ENCODE assay signal across 30 mouse cellular contexts in the genomic region with DNA sequence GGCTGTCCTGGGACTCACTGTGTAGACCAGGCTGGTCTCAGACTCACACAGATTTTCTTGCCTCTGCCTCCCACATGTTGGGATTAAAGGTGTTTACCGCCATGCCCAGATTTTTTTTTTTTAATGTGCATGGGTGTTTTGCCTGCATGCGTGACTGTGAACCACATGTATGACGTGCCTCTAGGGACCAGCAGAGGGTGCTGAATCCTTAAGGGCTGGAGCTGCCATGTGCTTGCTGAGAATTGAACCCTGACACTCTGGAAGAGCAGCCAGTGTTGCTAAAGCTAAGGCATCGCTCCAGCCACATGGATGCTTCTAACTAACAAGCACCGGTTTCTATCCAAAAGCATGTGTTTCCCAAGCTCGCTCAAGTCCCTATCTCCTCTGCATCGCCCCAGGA. TPM values are rescaled to one million over a fixed set of nuclear protein-coding genes. Genes with fewer than 3 reads are reported as not detected.
DNase-seq lines count a peak whose midpoint lies in the region; ATAC-seq and TF ChIP-seq lines count a peak whose summit lies in the region.
"Had no signal": no experiment of that assay in that cellular context is flagged by ENCODE, and none has a peak within 500 bp of the region (broad histone marks: within the 10 kb centered on the region; RNA-seq: fewer than 3 reads in every experiment).

No protein-coding gene starts in this region.

- H3K9me3 ChIP-seq in hindbrain, postnatal 0 days (ENCODE audit: low read length), result no peaks in the 10 kb centered on the region
- H3K9me3 ChIP-seq in hindbrain, embryonic 13.5 days, result no peaks in the 10 kb centered on the region
- H3K9me3 ChIP-seq in liver, postnatal 0 days (ENCODE audit: low read length), result no peaks in the 10 kb centered on the region
- H3K9me3 ChIP-seq in liver, embryonic 11.5 days (ENCODE audit: control insufficient read depth, low read length), result no peaks in the 10 kb centered on the region
- H3K9me3 ChIP-seq in CH12.LX (replicated peaks; ENCODE audit: low read length), result no peaks in the 10 kb centered on the region
- no peaks in the 10 kb centered on the region for H3K9me3 ChIP-seq in limb, embryonic 10.5 days (replicated peaks)
- H3K9me3 ChIP-seq: embryonic facial prominence, embryonic 13.5 days; forebrain, embryonic 15.5 days; heart, embryonic 15.5 days; midbrain, embryonic 10.5 days; neural tube, embryonic 13.5 days had no signal

- TF ChIP-seq EP300 in liver, postnatal 0 days (IDR thresholded peaks at IDR 0.05; ENCODE audit: low read depth), result no peak
- TF ChIP-seq EP300 in CH12.LX (IDR thresholded peaks at IDR 0.05; ENCODE audit: low read length), result no peak

- H3K4me3 ChIP-seq in hindbrain, postnatal 0 days (ENCODE audit: low read length), result no peak overlapping the region
- H3K4me3 ChIP-seq in hindbrain, embryonic 13.5 days, result no peak overlapping the region
- no peak overlapping the region for H3K4me3 ChIP-seq in liver, postnatal 0 days (ENCODE audit: low read depth, low read length)
- H3K4me3 ChIP-seq in liver, embryonic 11.5 days (ENCODE audit: low read depth, low read length), result no peak overlapping the region
- no peak overlapping the region for H3K4me3 ChIP-seq in CH12.LX (replicated peaks in 1 of 3; ENCODE audit: low read depth in 2 of 3, low read length in 2 of 3, poor library complexity in 1 of 3)
- no peak overlapping the region for H3K4me3 ChIP-seq in cortical plate, adult 2 months (ENCODE audit: insufficient read depth, low read length)
- H3K4me3 ChIP-seq in limb, embryonic 10.5 days, result no peak overlapping the region
- H3K4me3 ChIP-seq: embryonic facial prominence, embryonic 13.5 days; forebrain, embryonic 15.5 days; heart, embryonic 15.5 days; midbrain, embryonic 10.5 days; neural tube, embryonic 13.5 days had no signal

- H3K79me2 ChIP-seq in CH12.LX (replicated peaks; ENCODE audit: control insufficient read depth, extremely low read depth, insufficient read depth, poor library complexity, severe bottlenecking), result no peaks in the 10 kb centered on the region

- peak; percentile 25; the same call in 1 of the 2 replicates for TF ChIP-seq CTCF in hindbrain, postnatal 0 days (IDR thresholded peaks at IDR 0.05; ENCODE audit: low read depth)
- 0 out of 2 replicates have a peak, but pooled peaks have one; percentile 1 for TF ChIP-seq CTCF in liver, postnatal 0 days (IDR thresholded peaks at IDR 0.05; ENCODE audit: low read depth)
- peak in 1 of 2 experiments; percentile 17; a peak in 1 of 4 replicates for TF ChIP-seq CTCF in CH12.LX (conservative IDR thresholded peaks at IDR 0.05 in 1 of 2, IDR thresholded peaks at IDR 0.05 in 1 of 2; ENCODE audit: low read depth in 2 of 2, low read length in 2 of 2)
- TF ChIP-seq CTCF in cortical plate, adult 2 months (IDR thresholded peaks at IDR 0.05; ENCODE audit: extremely low read depth, insufficient read depth, low read length), result 0 out of 2 replicates have a peak, but pooled peaks have one; percentile 15

- 0 out of 2 replicates have a peak, but pooled peaks cover 5% of the 10 kb centered on the region for H3K36me3 ChIP-seq in hindbrain, postnatal 0 days (ENCODE audit: insufficient read depth, low read length)
- H3K36me3 ChIP-seq in hindbrain, embryonic 13.5 days, result no peaks in the 10 kb centered on the region
- H3K36me3 ChIP-seq in liver, postnatal 0 days (replicated peaks; ENCODE audit: insufficient read depth, low read length), result no peaks in the 10 kb centered on the region
- no peaks in the 10 kb centered on the region for H3K36me3 ChIP-seq in liver, embryonic 11.5 days (ENCODE audit: control insufficient read depth, insufficient read depth, low read length)
- H3K36me3 ChIP-seq in CH12.LX (replicated peaks in 1 of 2; ENCODE audit: control insufficient read depth in 1 of 2, insufficient read depth in 1 of 2, low read length in 1 of 2), result no peaks in the 10 kb centered on the region
- no peaks in the 10 kb centered on the region for H3K36me3 ChIP-seq in limb, embryonic 10.5 days
- H3K36me3 ChIP-seq: embryonic facial prominence, embryonic 13.5 days; forebrain, embryonic 15.5 days; heart, embryonic 15.5 days; midbrain, embryonic 10.5 days; neural tube, embryonic 13.5 days had no signal

- dilution Hi-C loops in CH12.LX (cut with MboI; ENCODE audit: extremely low pct_ligation_motif_present, extremely low pct_unique_long_range_greater_than_20kb, low sequenced_read_pairs), result no loop called here

- H3K4me1 ChIP-seq in hindbrain, postnatal 0 days (ENCODE audit: insufficient read depth, low read length), result no peaks in the 10 kb centered on the region
- H3K4me1 ChIP-seq in hindbrain, embryonic 13.5 days (replicated peaks), result peaks cover 19% of the 10 kb centered on the region
- no peaks in the 10 kb centered on the region for H3K4me1 ChIP-seq in liver, postnatal 0 days (ENCODE audit: insufficient read depth)
- peaks cover 6% of the 10 kb centered on the region; the same call in 1 of the 2 replicates for H3K4me1 ChIP-seq in liver, embryonic 11.5 days (replicated peaks; ENCODE audit: control insufficient read depth, insufficient read depth, low read length)
- H3K4me1 ChIP-seq in CH12.LX (ENCODE audit: control insufficient read depth in 1 of 2, insufficient read depth in 2 of 2), result peaks cover 0 to 8% of the 10 kb centered on the region in 2 experiments; a peak in 3 of 4 replicates
- no peaks in the 10 kb centered on the region for H3K4me1 ChIP-seq in cortical plate, adult 2 months (ENCODE audit: control insufficient read depth, insufficient read depth, low read length)
- peaks cover 39% of the 10 kb centered on the region for H3K4me1 ChIP-seq in limb, embryonic 10.5 days

- TF ChIP-seq RAD21 in CH12.LX (IDR thresholded peaks at IDR 0.05; ENCODE audit: low read depth, low read length), result no peak

- ATAC-seq in hindbrain, postnatal 0 days, result no peak
- ATAC-seq in hindbrain, embryonic 13.5 days (ENCODE audit: low FRiP score), result no peak
- ATAC-seq in liver, postnatal 0 days, result no peak
- ATAC-seq in liver, embryonic 11.5 days (replicated peaks; ENCODE audit: low FRiP score), result no peak
- ATAC-seq: forebrain, embryonic 15.5 days had no signal

- no peak overlapping the region for H3K9ac ChIP-seq in hindbrain, postnatal 0 days (replicated peaks; ENCODE audit: low read length)
- no peak overlapping the region for H3K9ac ChIP-seq in hindbrain, embryonic 13.5 days
- H3K9ac ChIP-seq in liver, postnatal 0 days (replicated peaks), result no peak overlapping the region
- no peak overlapping the region for H3K9ac ChIP-seq in liver, embryonic 11.5 days (ENCODE audit: low read depth, low read length)
- H3K9ac ChIP-seq in CH12.LX (ENCODE audit: insufficient read depth, low read depth), result no peak overlapping the region
- H3K9ac ChIP-seq: embryonic facial prominence, embryonic 13.5 days; forebrain, embryonic 15.5 days; heart, embryonic 15.5 days; neural tube, embryonic 13.5 days had no signal

- no peak for DNase-seq in hindbrain, postnatal 0 days (ENCODE audit: low spot score)
- DNase-seq in liver, postnatal 0 days, result no peak
- DNase-seq in liver, embryonic 11.5 days (ENCODE audit: low spot score), result no peak
- DNase-seq in CH12.LX (ENCODE audit: extremely low read depth), result no peak
- DNase-seq in cerebellum, adult 8-10 months, result no peak
- no peak for DNase-seq in limb, embryonic 10.5 days (ENCODE audit: low spot score)
- DNase-seq: adrenal gland, postnatal 25 days; B cell, adult 2 months; cerebellum, adult 2 months; gastrocnemius, postnatal 36 days; heart, postnatal 4 days; kidney, adult 8-10 months; kidney, postnatal 36 days; lung, adult 2 months; thymus, postnatal 4 days had no signal

- no peak overlapping the region for H3K4me2 ChIP-seq in hindbrain, postnatal 0 days (ENCODE audit: low read depth, low read length)
- no peak overlapping the region for H3K4me2 ChIP-seq in hindbrain, embryonic 13.5 days
- H3K4me2 ChIP-seq in liver, postnatal 0 days (ENCODE audit: low read depth, low read length), result no peak overlapping the region
- H3K4me2 ChIP-seq in liver, embryonic 11.5 days, result no peak overlapping the region
- H3K4me2 ChIP-seq in CH12.LX (ENCODE audit: insufficient read depth, low read depth, poor library complexity, severe bottlenecking), result no peak overlapping the region
- H3K4me2 ChIP-seq: embryonic facial prominence, embryonic 13.5 days; forebrain, embryonic 15.5 days; heart, embryonic 15.5 days; neural tube, embryonic 13.5 days had no signal

- H3K27ac ChIP-seq in hindbrain, postnatal 0 days, result no peak overlapping the region
- H3K27ac ChIP-seq in hindbrain, embryonic 13.5 days, result no peak overlapping the region
- H3K27ac ChIP-seq in liver, postnatal 0 days (ENCODE audit: low read depth), result no peak overlapping the region
- no peak overlapping the region for H3K27ac ChIP-seq in liver, embryonic 11.5 days (ENCODE audit: low read depth, low read length)
- no peak overlapping the region for H3K27ac ChIP-seq in CH12.LX (ENCODE audit: insufficient read depth, low read depth)
- no peak overlapping the region for H3K27ac ChIP-seq in cortical plate, adult 2 months (ENCODE audit: insufficient read depth, low read length)
- no peak overlapping the region for H3K27ac ChIP-seq in limb, embryonic 10.5 days
- H3K27ac ChIP-seq: embryonic facial prominence, embryonic 13.5 days; forebrain, embryonic 15.5 days; heart, embryonic 15.5 days; macrophage; midbrain, embryonic 10.5 days; neural tube, embryonic 13.5 days had no signal

- peaks cover 18% of the 10 kb centered on the region for H3K27me3 ChIP-seq in hindbrain, postnatal 0 days (ENCODE audit: insufficient read depth, low read length)
- peaks cover 38% of the 10 kb centered on the region for H3K27me3 ChIP-seq in hindbrain, embryonic 13.5 days
- H3K27me3 ChIP-seq in liver, postnatal 0 days (ENCODE audit: insufficient read depth, low read length), result peaks cover 37% of the 10 kb centered on the region
- H3K27me3 ChIP-seq in liver, embryonic 11.5 days (replicated peaks; ENCODE audit: control insufficient read depth, insufficient read depth, low read length), result peaks cover 45% of the 10 kb centered on the region
- peaks cover 51% of the 10 kb centered on the region for H3K27me3 ChIP-seq in CH12.LX (replicated peaks)
- peaks cover 43% of the 10 kb centered on the region for H3K27me3 ChIP-seq in limb, embryonic 10.5 days (ENCODE audit: low read depth, poor library complexity, severe bottlenecking)

- no peak for TF ChIP-seq POLR2A in CH12.LX (IDR thresholded peaks at IDR 0.05; ENCODE audit: low read depth, low read length)
- TF ChIP-seq POLR2A in cortical plate, adult 2 months (IDR thresholded peaks at IDR 0.05; ENCODE audit: extremely low read depth, insufficient read depth, low read length), result no peak

- 75% methylated on average over 7 of the region's 7 CpGs for WGBS in hindbrain, postnatal 0 days
- WGBS in hindbrain, embryonic 13.5 days, result 77% methylated on average over 7 of the region's 7 CpGs
- 75% methylated on average over 7 of the region's 7 CpGs for WGBS in liver, postnatal 0 days (ENCODE audit: insufficient replicate concordance)
- WGBS in liver, embryonic 11.5 days, result 62% methylated on average over 7 of the region's 7 CpGs
- 75% methylated on average over 7 of the region's 7 CpGs for WGBS in limb, embryonic 10.5 days

- in situ Hi-C loops in CH12.LX (cut with MboI; ENCODE audit: low pct_ligation_motif_present, low pct_unique_long_range_greater_than_20kb, low sequenced_read_pairs), result no loop called here

RNA-seq across cellular contexts. Expression of a gene that starts 12.4 kb away (rescaled TPM):
- total RNA-seq in hindbrain, postnatal 0 days (2014; rRNA removed), result 1.1 and 1.2 TPM in 2 replicates
- 0.95 and 0.98 TPM in 2 replicates for polyA plus RNA-seq in hindbrain, postnatal 0 days (2015; fragmentation: Nextera tagmentation; extraction: Ambion mirVana)
- 0.16 and 0.21 TPM in 2 replicates for polyA plus RNA-seq in hindbrain, embryonic 13.5 days (2015; fragmentation: Nextera tagmentation; extraction: Ambion mirVana)
- not detected in 2 replicates for polyA plus RNA-seq in liver, postnatal 0 days (2015; fragmentation: Nextera tagmentation; extraction: Ambion mirVana)
- 0.19 TPM in 1 of 2 replicates, not detected in the other for polyA plus RNA-seq in liver, embryonic 11.5 days (2014; fragmentation: Nextera tagmentation; extraction: Ambion mirVana)
- total RNA-seq in CH12.LX (2012; rRNA removed), result not detected in 2 replicates
- total RNA-seq in CH12.LX (2014; rRNA removed), result not detected in 2 replicates
- polyA plus RNA-seq in CH12.LX (2012; ENCODE audit: insufficient read length, low read depth), result not detected in 2 replicates
- polyA plus RNA-seq in cortical plate, adult 2 months (2012; rRNA removed), result not detected in 2 replicates
- 0.13 and 0.19 TPM in 2 replicates for polyA plus RNA-seq in limb, embryonic 10.5 days (2016; fragmentation: Nextera tagmentation; extraction: Ambion mirVana)
- total RNA-seq: adrenal gland, postnatal 25 days; common myeloid progenitor, adult 5-6 weeks; heart, adult 8-10 months; heart, postnatal 4 days; left cerebral cortex, postnatal 14 days had no signal
- polyA plus RNA-seq: cerebellum, adult 2 months; forebrain, embryonic 15.5 days; lung, adult 2 months; macrophage; midbrain, embryonic 10.5 days; neural tube, embryonic 13.5 days had no signal

RNA-seq across cellular contexts. Expression of a gene that starts 18.1 kb away (rescaled TPM):
- total RNA-seq in hindbrain, postnatal 0 days (2014; rRNA removed), result 95.3 and 103 TPM in 2 replicates
- polyA plus RNA-seq in hindbrain, postnatal 0 days (2015; fragmentation: Nextera tagmentation; extraction: Ambion mirVana), result 41.7 and 46.3 TPM in 2 replicates
- polyA plus RNA-seq in hindbrain, embryonic 13.5 days (2015; fragmentation: Nextera tagmentation; extraction: Ambion mirVana), result 11.7 and 12.7 TPM in 2 replicates
- 0.53 and 0.96 TPM in 2 replicates for polyA plus RNA-seq in liver, postnatal 0 days (2015; fragmentation: Nextera tagmentation; extraction: Ambion mirVana)
- polyA plus RNA-seq in liver, embryonic 11.5 days (2014; fragmentation: Nextera tagmentation; extraction: Ambion mirVana), result 0.45 and 0.64 TPM in 2 replicates
- total RNA-seq in CH12.LX (2012; rRNA removed), result not detected in 2 replicates
- not detected in 2 replicates for total RNA-seq in CH12.LX (2014; rRNA removed)
- not detected in 2 replicates for polyA plus RNA-seq in CH12.LX (2012; ENCODE audit: insufficient read length, low read depth)
- polyA plus RNA-seq in cortical plate, adult 2 months (2012; rRNA removed), result 3.2 and 3.3 TPM in 2 replicates
- polyA plus RNA-seq in limb, embryonic 10.5 days (2016; fragmentation: Nextera tagmentation; extraction: Ambion mirVana), result 0.14 and 0.29 TPM in 2 replicates
- total RNA-seq: common myeloid progenitor, adult 5-6 weeks had no signal
- polyA plus RNA-seq: macrophage had no signal

RNA-seq across cellular contexts. Expression of a gene that starts 29.7 kb away (rescaled TPM):
- 5.0 TPM in 1 of 2 replicates, not detected in the other for total RNA-seq in hindbrain, postnatal 0 days (2014; rRNA removed)
- 0.19 and 0.38 TPM in 2 replicates for polyA plus RNA-seq in hindbrain, postnatal 0 days (2015; fragmentation: Nextera tagmentation; extraction: Ambion mirVana)
- not detected in 2 replicates for polyA plus RNA-seq in hindbrain, embryonic 13.5 days (2015; fragmentation: Nextera tagmentation; extraction: Ambion mirVana)
- not detected in 2 replicates for polyA plus RNA-seq in liver, postnatal 0 days (2015; fragmentation: Nextera tagmentation; extraction: Ambion mirVana)
- polyA plus RNA-seq in liver, embryonic 11.5 days (2014; fragmentation: Nextera tagmentation; extraction: Ambion mirVana), result not detected in 2 replicates
- total RNA-seq in CH12.LX (2012; rRNA removed) (0.51 and 1.1 TPM in 2 replicates), CH12.LX (2014; rRNA removed) (0.08 TPM in 2 replicates)
- 0.24 and 0.42 TPM in 2 replicates for polyA plus RNA-seq in CH12.LX (2012; ENCODE audit: insufficient read length, low read depth)
- 0.32 TPM in 1 of 2 replicates, not detected in the other for polyA plus RNA-seq in cortical plate, adult 2 months (2012; rRNA removed)
- polyA plus RNA-seq in limb, embryonic 10.5 days (2016; fragmentation: Nextera tagmentation; extraction: Ambion mirVana), result not detected in 2 replicates
- total RNA-seq: adrenal gland, postnatal 25 days; common myeloid progenitor, adult 5-6 weeks; layer of hippocampus, postnatal 14 days; left cerebral cortex, postnatal 14 days had no signal
- polyA plus RNA-seq: cerebellum, adult 2 months; embryonic facial prominence, embryonic 13.5 days; forebrain, embryonic 15.5 days; hindbrain, embryonic 16.5 days; lung, adult 2 months; macrophage; midbrain, embryonic 10.5 days; neural tube, embryonic 13.5 days had no signal

RNA-seq across cellular contexts. Expression of a gene that starts 34.4 kb away (rescaled TPM):
- 0.32 TPM in 1 of 2 replicates, not detected in the other for total RNA-seq in hindbrain, postnatal 0 days (2014; rRNA removed)
- polyA plus RNA-seq in hindbrain, postnatal 0 days (2015; fragmentation: Nextera tagmentation; extraction: Ambion mirVana), result 0.06 and 0.08 TPM in 2 replicates
- 0.06 and 0.08 TPM in 2 replicates for polyA plus RNA-seq in hindbrain, embryonic 13.5 days (2015; fragmentation: Nextera tagmentation; extraction: Ambion mirVana)
- polyA plus RNA-seq in liver, postnatal 0 days (2015; fragmentation: Nextera tagmentation; extraction: Ambion mirVana), result 0.04 and 0.49 TPM in 2 replicates
- polyA plus RNA-seq in liver, embryonic 11.5 days (2014; fragmentation: Nextera tagmentation; extraction: Ambion mirVana), result 0.42 and 1.2 TPM in 2 replicates
- total RNA-seq in CH12.LX (2012; rRNA removed), result 0.04 TPM in 1 of 2 replicates, not detected in the other
- not detected in 2 replicates for total RNA-seq in CH12.LX (2014; rRNA removed)
- not detected in 2 replicates for polyA plus RNA-seq in CH12.LX (2012; ENCODE audit: insufficient read length, low read depth)
- polyA plus RNA-seq in cortical plate, adult 2 months (2012; rRNA removed), result 0.21 and 0.23 TPM in 2 replicates
- 0.05 and 0.06 TPM in 2 replicates for polyA plus RNA-seq in limb, embryonic 10.5 days (2016; fragmentation: Nextera tagmentation; extraction: Ambion mirVana)
- total RNA-seq: common myeloid progenitor, adult 5-6 weeks; ES-E14 had no signal
- polyA plus RNA-seq: embryonic facial prominence, embryonic 13.5 days; forebrain, embryonic 15.5 days; macrophage; midbrain, embryonic 10.5 days; neural tube, embryonic 13.5 days had no signal

RNA-seq across cellular contexts. Expression of a gene that starts 49.8 kb away (rescaled TPM):
- total RNA-seq in hindbrain, postnatal 0 days (2014; rRNA removed), result 5.8 and 9.9 TPM in 2 replicates
- 0.33 and 0.54 TPM in 2 replicates for polyA plus RNA-seq in hindbrain, postnatal 0 days (2015; fragmentation: Nextera tagmentation; extraction: Ambion mirVana)
- not detected in 2 replicates for polyA plus RNA-seq in hindbrain, embryonic 13.5 days (2015; fragmentation: Nextera tagmentation; extraction: Ambion mirVana)
- not detected in 2 replicates for polyA plus RNA-seq in liver, postnatal 0 days (2015; fragmentation: Nextera tagmentation; extraction: Ambion mirVana)
- polyA plus RNA-seq in liver, embryonic 11.5 days (2014; fragmentation: Nextera tagmentation; extraction: Ambion mirVana), result not detected in 2 replicates
- total RNA-seq in CH12.LX (2012; rRNA removed), result not detected in 2 replicates
- total RNA-seq in CH12.LX (2014; rRNA removed), result not detected in 2 replicates
- polyA plus RNA-seq in CH12.LX (2012; ENCODE audit: insufficient read length, low read depth), result not detected in 2 replicates
- 13.3 and 14.2 TPM in 2 replicates for polyA plus RNA-seq in cortical plate, adult 2 months (2012; rRNA removed)
- polyA plus RNA-seq in limb, embryonic 10.5 days (2016; fragmentation: Nextera tagmentation; extraction: Ambion mirVana), result not detected in 2 replicates
- total RNA-seq: adrenal gland, postnatal 25 days; common myeloid progenitor, adult 5-6 weeks; ES-E14; heart, postnatal 4 days had no signal
- polyA plus RNA-seq: embryonic facial prominence, embryonic 13.5 days; forebrain, embryonic 15.5 days; heart, embryonic 15.5 days; limb, embryonic 14.5 days; macrophage; midbrain, embryonic 10.5 days; neural tube, embryonic 13.5 days had no signal
